Mouse (Mus musculus) erythroblast, embryonic 14.5 days (primary cell): Measurements from ENCODE around the gene Cep63.

Experiments
- GATA1 ChIP-seq: IDR thresholded peaks from 2 replicates; pipeline ENCODE4 v1.6.1; 2012; ENCODE audit warnings: low read length, inconsistent platforms, mixed read lengths
- TAL1 ChIP-seq: IDR thresholded peaks from 3 replicates; pipeline ENCODE4 v1.6.1; 2012; ENCODE audit warnings: low read length, inconsistent platforms, mixed read lengths

GRCm38 (mm10) chr9:102643071-102643485 lies 16.7 kb upstream of the Cep63 start:
- TF ChIP-seq GATA1 (no peak), TAL1 (no peak)
